Mouse (Mus musculus) ES-Bruce4 (cell line): ENCODE data around the gene Gp1ba. TPM values are rescaled to one million over a fixed set of nuclear protein-coding genes. Genes with fewer than 3 reads are reported as not detected.

Experiments used
- H3K27ac ChIP-seq: 2 replicates; pipeline ENCODE4 v1.5.1; 2012; ENCODE audit warnings: low read length, inconsistent platforms; ENCODE audit not compliant: insufficient read depth
- H3K27me3 ChIP-seq: 2 replicates; pipeline ENCODE4 v1.6.1; 2012; ENCODE audit warnings: mild to moderate bottlenecking, low read length, inconsistent platforms; ENCODE audit not compliant: control insufficient read depth, poor library complexity, insufficient read depth, severe bottlenecking
- H3K36me3 ChIP-seq: 2 replicates; pipeline ENCODE4 v1.6.1; 2012; ENCODE audit warnings: inconsistent platforms, mild to moderate bottlenecking, low read length, moderate library complexity; ENCODE audit not compliant: control insufficient read depth, poor library complexity, insufficient read depth, severe bottlenecking
- H3K4me1 ChIP-seq: one replicate; pipeline ENCODE4 v1.8.1; 2011; ENCODE audit warnings: low read length; ENCODE audit not compliant: control insufficient read depth, insufficient read depth
- H3K4me3 ChIP-seq: 2 replicates; pipeline ENCODE4 v1.5.1; 2011; ENCODE audit warnings: low read depth, mild to moderate bottlenecking, low read length
- H3K9ac ChIP-seq: 2 replicates; pipeline ENCODE4 v1.6.1; 2012; ENCODE audit warnings: low read depth, mild to moderate bottlenecking, inconsistent platforms; ENCODE audit not compliant: poor library complexity, severe bottlenecking
- H3K9me3 ChIP-seq: replicated peaks from 2 replicates; pipeline ENCODE4 v1.6.1; 2012; ENCODE audit warnings: mild to moderate bottlenecking, low read length, inconsistent platforms; ENCODE audit not compliant: control insufficient read depth, poor library complexity, insufficient read depth, severe bottlenecking
- CTCF ChIP-seq: IDR thresholded peaks from one replicate; pipeline ENCODE4 v1.8.1; 2011; ENCODE audit warnings: low read depth, low read length
- EP300 ChIP-seq: IDR thresholded peaks from 2 replicates; pipeline ENCODE4 v1.6.1; 2011; ENCODE audit warnings: low read depth, low read length; ENCODE audit not compliant: insufficient read depth
- POLR2A ChIP-seq: IDR thresholded peaks from one replicate; pipeline ENCODE4 v1.8.1; 2011; ENCODE audit warnings: low read length; ENCODE audit not compliant: insufficient read depth
- polyA plus RNA-seq: library from polyadenylated mRNA; stranded (reverse); fragments of >200 nt; gene quantifications from 2 replicates; pipeline ENCODE4 v1.2.4, GENCODE M21; 2011; ENCODE audit warnings: low read depth; ENCODE audit not compliant: missing spikeins, insufficient read depth, insufficient read length

Gene Gp1ba
- polyA plus RNA-seq, 1 experiment = not detected

GRCm38 (mm10) chr11:70669582-70670345, 30.8 kb downstream of the Gp1ba start:
- peaks cover 17% of the 10 kb centered on the region for H3K36me3 ChIP-seq
- H3K9ac ChIP-seq = peak overlapping the region; percentile 84
- H3K4me3 ChIP-seq = peak overlapping the region; percentile 95
- no peaks in the 10 kb centered on the region for H3K9me3 ChIP-seq
- peaks cover 2% of the 10 kb centered on the region for H3K4me1 ChIP-seq
- peak overlapping the region; percentile 76 for H3K27ac ChIP-seq
- no peak for TF ChIP-seq EP300
- TF ChIP-seq POLR2A = no peak
- TF ChIP-seq CTCF = peak; percentile 46
- H3K27me3 ChIP-seq = no peaks in the 10 kb centered on the region

DNA sequence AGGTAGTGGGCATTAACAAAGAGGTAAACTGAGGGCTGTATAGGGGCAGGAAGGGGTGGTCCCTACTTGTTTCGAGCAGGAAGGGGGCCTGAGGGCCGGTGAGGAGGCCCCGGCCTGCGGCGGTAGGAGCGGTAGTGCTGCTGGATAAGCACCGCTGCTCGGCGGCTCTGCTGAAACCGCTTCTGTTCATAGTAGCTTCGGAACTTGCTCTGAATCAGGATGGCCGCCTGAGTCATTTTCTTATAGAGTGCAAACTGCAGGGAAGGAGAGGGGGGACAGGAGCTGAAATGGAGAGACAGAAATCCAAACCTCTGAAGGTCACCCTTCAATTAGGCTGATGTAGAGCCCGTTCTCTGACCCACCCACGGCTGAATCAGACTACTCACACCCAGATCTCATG, 31.6 kb downstream of the Gp1ba start:
- H3K36me3 ChIP-seq = peaks cover 11% of the 10 kb centered on the region
- peaks cover 2% of the 10 kb centered on the region for H3K4me1 ChIP-seq
- H3K9ac ChIP-seq = peak overlapping the region; percentile 84
- peak overlapping the region; percentile 95 for H3K4me3 ChIP-seq
- peak overlapping the region; percentile 76 for H3K27ac ChIP-seq
- H3K27me3 ChIP-seq = no peaks in the 10 kb centered on the region
- TF ChIP-seq POLR2A = no peak
- no peaks in the 10 kb centered on the region for H3K9me3 ChIP-seq

GRCm38 (mm10) chr11:70671333-70672047, 32.6 kb downstream of the Gp1ba start:
- H3K9me3 ChIP-seq = no peaks in the 10 kb centered on the region
- H3K27ac ChIP-seq = no peak overlapping the region
- no peak for TF ChIP-seq EP300
- TF ChIP-seq POLR2A = no peak
- TF ChIP-seq CTCF = no peak
- peaks cover 2% of the 10 kb centered on the region for H3K4me1 ChIP-seq
- no peak overlapping the region for H3K4me3 ChIP-seq
- peak overlapping the region; percentile 84; the same call in 1 of the 2 replicates for H3K9ac ChIP-seq
- H3K27me3 ChIP-seq = no peaks in the 10 kb centered on the region
- peaks cover 6% of the 10 kb centered on the region for H3K36me3 ChIP-seq

- no peaks in the 10 kb centered on the region for H3K36me3 ChIP-seq
- no peak overlapping the region for H3K4me3 ChIP-seq
- no peaks in the 10 kb centered on the region for H3K9me3 ChIP-seq
- peaks cover 2% of the 10 kb centered on the region for H3K4me1 ChIP-seq
- TF ChIP-seq EP300 = no peak
- no peak for TF ChIP-seq CTCF
- TF ChIP-seq POLR2A = no peak
- no peaks in the 10 kb centered on the region for H3K27me3 ChIP-seq
- H3K27ac ChIP-seq = no peak overlapping the region
- H3K9ac ChIP-seq = no peak overlapping the region; the same call in 1 of the 2 replicates
Measured at GRCm38 (mm10) chr11:70674014-70674413, 35.1 kb downstream of the Gp1ba start.

GRCm38 (mm10) chr11:70674501-70674900, 35.6 kb downstream of the Gp1ba start:
- Histone ChIP-seq H3K36me3 (no peaks in the 10 kb centered on the region), H3K9ac (peak overlapping the region; percentile 42)

GRCm38 (mm10) chr11:70678092-70678491, 39.2 kb downstream of the Gp1ba start:
- TF ChIP-seq CTCF = no peak
- no peak for TF ChIP-seq EP300
- no peak for TF ChIP-seq POLR2A
- no peaks in the 10 kb centered on the region for H3K27me3 ChIP-seq
- H3K36me3 ChIP-seq = no peaks in the 10 kb centered on the region
- H3K9ac ChIP-seq = no peak overlapping the region
- H3K27ac ChIP-seq = no peak overlapping the region
- H3K4me1 ChIP-seq = peaks cover 6% of the 10 kb centered on the region
- no peak overlapping the region for H3K4me3 ChIP-seq
- no peaks in the 10 kb centered on the region for H3K9me3 ChIP-seq

More at GRCm38 (mm10) chr11:70674501-70674900, 35.6 kb downstream of the Gp1ba start:
- Histone ChIP-seq H3K9me3 (no peaks in the 10 kb centered on the region), H3K27me3 (no peaks in the 10 kb centered on the region), H3K4me3 (no peak overlapping the region), H3K4me1 (peaks cover 2% of the 10 kb centered on the region), H3K27ac (no peak overlapping the region)
- no peak for TF ChIP-seq POLR2A
- TF ChIP-seq EP300 = no peak
- no peak for TF ChIP-seq CTCF
